Mouse (Mus musculus) ZHBTc4 (cell line): ENCODE results near the gene Pard3b.

Experiments
- DNase-seq: peaks from one replicate; pipeline ENCODE4 v3.0.0-alpha.2; 2011; ENCODE audit warnings: low read depth, low spot score

Gene Pard3b

GRCm38 (mm10) chr1:62081129-62081528 is 442.5 kb downstream of the Pard3b start:
- DNase-seq: no peak

GRCm38 (mm10) chr1:62085995-62086394 is 447.4 kb downstream of the Pard3b start:
- DNase-seq: no peak

DNA sequence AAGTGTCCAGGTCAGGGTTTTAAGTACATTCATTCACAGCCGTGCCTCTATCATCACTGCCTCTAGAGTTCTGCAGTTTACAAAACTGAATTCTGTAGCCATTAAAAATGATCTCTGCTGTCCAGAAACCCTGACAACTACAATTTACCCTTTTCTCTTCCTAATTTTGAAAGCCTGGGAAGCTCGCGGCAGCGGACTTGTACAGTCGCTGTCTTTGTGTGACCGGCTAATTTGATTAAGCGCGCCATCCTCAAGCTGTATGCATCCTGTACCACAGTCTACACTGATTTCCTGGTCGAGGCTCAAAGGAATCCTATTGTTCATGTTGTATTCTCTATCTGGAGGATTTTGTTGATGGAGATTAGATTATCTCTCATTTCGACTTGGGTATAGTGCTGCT is 448.8 kb downstream of the Pard3b start:
- DNase-seq: no peak

- DNase-seq: no peak
These were observed 456.3 kb downstream of the Pard3b start for GRCm38 (mm10) chr1:62094885-62095284.

- no peak for DNase-seq
These were observed 483.8 kb downstream of the Pard3b start for GRCm38 (mm10) chr1:62122426-62122825.

DNA sequence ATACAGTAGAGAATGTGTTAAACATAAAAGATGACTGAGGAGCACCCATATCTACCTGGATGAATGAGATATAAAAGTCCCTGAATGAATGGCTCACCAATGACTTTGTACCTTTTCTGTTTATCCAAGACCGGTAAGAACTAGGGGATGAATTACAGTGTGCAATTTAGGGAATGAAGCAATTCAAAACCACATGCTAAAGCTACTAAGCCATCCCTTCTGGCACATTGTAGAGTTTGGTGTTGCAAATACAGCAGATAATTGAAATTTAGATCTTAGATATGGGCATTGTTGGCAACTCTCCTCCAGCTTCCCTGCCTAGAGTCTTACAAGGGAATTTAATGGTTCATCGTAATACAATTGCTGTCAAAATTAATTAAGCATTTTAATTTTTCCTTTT is 490.6 kb downstream of the Pard3b start:
- no peak for DNase-seq

DNA sequence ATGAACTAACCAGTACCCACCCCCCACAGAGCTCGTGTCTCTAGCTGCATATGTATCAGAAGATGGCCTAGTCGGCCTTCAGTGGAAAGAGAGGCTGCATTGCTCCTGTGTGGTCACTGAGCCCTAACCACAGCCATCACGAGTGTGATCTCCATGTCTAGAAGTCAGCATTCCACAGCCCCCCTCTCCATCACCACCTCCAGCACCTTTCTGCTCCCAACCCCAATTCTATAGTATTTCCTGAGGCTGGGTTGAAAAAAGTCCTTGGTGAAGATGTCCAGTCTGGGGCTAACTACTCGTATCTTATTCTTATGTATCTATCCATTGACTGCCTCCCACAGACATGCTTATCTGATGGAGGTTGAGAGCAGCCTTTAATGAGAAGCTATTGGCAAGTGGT is 509.5 kb downstream of the Pard3b start:
- no peak for DNase-seq

DNA sequence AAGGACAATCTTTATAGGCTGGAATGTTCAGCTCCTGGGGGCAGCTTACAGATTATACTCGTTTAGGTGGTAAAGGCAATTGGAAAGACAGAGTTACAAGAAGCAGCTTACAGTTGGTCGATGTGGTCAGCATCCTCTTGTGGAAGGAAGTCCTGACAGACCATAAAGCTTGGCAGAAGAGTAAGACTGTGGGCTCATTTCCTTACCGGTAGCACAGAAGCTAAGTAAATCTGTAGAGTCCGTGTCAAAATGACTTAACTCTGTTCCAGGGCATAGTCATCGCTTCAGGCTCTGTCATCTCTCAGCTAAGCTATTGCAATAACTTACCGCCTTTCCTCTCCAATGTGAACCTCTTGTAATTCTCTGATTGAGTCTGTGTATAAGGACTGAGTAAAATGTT is 510.2 kb downstream of the Pard3b start:
- DNase-seq: no peak

- no peak for DNase-seq
These were observed 517.3 kb downstream of the Pard3b start for GRCm38 (mm10) chr1:62155970-62156369.

GRCm38 (mm10) chr1:62159592-62159991 is 521.0 kb downstream of the Pard3b start:
- no peak for DNase-seq

DNA sequence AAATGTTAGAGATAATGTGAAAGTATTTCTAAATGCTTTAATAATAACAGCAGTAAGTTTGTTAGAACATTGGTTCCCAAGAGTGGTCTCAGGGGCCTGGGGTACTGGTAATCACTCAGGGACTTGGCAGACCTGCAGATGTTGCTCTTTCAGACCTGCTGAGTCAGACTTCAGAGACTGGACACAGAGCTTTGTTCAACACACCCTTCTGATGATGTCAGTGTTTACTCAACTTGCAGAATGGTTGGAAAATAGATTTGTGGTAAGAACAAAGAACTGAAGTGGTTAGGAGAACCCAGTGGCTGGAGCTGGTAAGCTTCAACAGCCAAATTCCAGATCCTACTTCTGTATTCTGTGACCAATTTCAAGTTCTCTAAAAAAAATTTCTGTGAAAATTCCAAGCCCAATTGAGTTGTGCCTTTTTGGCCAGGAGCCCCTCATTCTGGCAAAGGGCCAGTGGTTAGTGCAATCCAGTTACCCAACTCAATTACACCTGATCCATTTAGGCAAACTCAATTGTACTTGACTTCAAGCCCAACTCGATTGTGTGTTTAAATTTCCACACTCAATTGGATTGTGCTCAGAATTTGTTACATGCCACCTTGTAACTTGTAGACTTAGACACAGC is 536.5 kb downstream of the Pard3b start:
- no peak for DNase-seq

DNA sequence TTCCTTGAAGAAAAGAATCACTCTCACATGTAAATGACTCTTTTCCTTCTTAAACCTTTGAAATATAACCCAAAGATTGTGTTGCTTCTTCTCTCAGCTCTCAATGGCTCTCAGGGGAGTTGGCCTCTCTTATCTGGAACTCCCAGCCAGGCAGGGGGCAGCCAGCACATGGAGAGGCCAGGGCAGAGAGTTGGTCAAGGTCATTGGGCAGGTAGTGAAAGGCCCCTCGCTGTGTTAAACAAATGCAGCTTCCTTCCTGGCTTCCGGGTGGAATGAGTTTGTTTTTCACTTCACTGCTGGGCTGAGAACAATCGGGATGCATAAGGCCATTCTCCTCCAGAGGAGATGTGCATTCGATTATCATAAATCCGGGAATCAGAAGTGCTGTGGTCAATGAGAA is 543.0 kb downstream of the Pard3b start:
- DNase-seq: peak; percentile 93

DNA sequence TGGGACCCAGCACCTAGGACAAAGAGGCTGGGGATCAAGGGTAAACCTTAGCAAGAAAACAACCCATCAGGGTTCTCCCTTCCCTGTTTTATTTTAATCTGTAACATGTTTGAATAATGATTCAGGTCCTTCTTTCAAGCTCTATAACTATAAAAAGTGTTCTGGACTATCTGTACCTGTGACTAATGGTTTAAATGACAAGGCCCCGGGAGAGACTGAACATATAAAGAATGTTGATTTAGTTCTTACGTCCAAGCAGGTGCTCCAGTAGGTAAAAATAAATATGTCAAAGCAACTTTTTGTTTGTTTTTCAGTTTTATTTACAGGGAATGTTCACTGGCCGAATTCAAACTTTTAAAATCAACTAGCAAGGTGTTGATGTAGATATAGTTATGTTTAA is 544.0 kb downstream of the Pard3b start:
- no peak for DNase-seq

DNA sequence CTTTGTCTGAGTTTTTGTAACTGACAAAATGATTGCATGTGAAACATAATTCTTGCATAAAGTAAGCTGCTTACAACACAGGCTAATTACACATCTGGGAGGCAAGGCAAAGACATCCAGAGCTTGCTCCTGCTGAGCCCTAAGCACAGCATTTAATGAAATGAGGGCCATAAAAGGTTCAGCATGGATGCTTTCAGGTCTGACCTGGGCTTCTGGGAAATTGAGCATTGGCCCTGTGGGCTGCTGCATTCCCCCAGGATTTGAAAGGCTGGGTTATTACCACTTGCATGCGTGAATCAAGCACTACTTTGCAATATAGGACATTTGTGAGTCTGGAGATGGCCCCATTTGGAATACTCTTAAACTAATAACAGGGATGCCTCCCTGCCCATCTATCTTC is 552.2 kb downstream of the Pard3b start:
- DNase-seq: no peak

DNA sequence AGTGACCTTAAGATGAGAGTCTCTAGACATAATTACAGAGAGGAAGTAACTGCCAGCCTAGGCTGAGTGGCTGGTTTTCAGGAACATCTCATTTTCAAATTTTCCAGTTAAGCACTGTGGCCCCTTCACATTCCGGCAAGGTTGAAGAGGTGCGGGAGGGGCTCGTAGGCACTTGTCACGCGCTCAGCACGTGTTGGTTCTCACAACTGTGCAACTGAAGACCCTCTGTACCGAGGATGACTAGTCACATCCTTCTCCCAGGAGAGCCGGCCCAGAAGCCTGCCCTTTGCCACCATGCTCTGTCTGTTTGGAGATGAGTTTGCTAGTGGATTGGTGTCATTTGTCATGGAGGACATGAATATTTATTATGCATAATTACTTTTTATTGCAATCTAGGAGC is 558.9 kb downstream of the Pard3b start:
- no peak for DNase-seq

DNA sequence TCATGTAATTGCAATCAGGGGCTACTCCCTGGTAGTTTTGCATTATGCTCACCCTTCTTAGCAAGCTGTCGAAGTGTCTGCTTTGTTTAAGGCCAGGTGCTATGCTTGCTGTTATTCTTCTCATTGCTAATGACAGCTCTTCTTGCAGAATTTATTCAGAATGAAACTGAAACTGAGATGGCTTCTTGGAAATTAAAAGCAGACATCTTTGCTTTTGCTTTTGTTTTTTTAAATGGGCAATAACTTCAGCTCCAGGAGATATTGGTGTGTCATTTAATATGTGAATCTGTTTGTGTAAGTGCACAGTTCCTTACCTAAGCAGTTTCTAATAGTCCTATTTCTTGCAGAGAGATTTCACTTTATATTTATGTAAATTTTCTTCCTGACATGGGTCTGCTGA is 562.3 kb downstream of the Pard3b start:
- no peak for DNase-seq

DNA sequence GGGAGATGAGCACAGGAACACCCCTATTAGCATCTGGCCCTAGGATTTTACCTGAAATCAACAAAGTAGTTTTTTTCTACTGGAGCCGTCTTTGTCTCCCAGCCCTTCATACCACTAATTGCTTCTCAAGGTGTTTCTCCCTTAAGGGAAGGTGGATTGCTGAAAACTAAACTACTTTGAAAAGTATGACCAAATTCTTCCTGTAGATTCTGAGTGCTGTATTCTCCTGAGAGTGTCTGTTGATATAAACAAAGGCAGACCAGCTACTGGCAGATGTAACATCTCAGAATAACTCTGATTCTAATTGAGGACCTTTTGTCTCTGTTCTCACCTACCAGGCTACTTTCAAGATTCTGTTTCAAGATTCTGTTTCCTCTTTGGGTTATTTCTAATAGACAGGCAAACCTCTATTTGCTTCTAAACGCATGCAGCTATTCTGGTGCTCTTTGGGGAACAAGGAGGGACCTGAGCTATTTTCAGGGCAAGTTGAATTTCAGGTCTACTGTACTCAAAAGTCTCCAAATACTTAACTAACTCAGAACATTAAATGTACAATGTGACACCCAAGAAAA is 563.1 kb downstream of the Pard3b start:
- DNase-seq: no peak

DNA sequence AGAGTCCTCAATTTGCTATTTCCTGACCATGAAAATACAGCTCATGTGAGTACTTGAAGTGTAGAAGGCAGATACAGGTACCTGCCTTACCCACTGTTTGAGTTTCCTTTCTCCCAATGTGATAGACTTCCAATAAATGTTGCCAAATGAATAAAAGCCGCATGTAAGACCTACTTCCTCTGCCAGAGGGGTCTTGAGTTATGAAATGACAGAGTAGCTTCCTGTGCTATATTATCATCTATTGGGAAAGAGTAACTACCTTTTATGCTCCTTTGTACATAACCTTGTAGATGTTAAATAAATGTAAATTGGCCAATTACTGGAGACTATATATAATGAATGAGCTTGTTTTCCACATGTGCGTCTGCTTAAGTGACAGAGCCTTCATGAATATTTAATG is 574.7 kb downstream of the Pard3b start:
- no peak for DNase-seq

GRCm38 (mm10) chr1:62215842-62216241 is 577.2 kb downstream of the Pard3b start:
- DNase-seq: no peak

GRCm38 (mm10) chr1:62216568-62216967 is 577.9 kb downstream of the Pard3b start:
- no peak for DNase-seq

GRCm38 (mm10) chr1:62229129-62229528 is 590.5 kb downstream of the Pard3b start:
- DNase-seq: no peak

DNA sequence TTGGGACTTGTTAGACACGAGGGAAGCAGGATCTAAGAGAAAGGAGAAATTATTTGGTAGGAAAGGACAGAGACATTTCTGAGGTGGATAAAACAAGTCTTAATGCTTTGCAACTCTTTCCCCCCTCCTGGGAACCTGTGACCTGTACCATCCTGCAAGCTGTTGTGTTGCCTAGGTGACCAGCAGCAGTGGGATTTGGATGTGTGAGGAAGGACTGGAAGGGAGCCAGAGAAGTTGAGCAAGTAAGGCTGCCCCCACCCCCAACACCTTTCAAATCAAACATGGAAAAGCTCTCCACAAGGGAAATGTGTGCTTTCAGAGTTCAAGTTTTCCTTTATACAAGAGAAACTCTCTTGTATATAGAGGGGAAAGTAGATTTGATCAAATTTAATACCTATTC is 595.4 kb downstream of the Pard3b start:
- no peak for DNase-seq

GRCm38 (mm10) chr1:62235121-62235520 is 596.5 kb downstream of the Pard3b start:
- no peak for DNase-seq
